Mouse (Mus musculus): Measurements from ENCODE around the gene Psmd1.
"Not testable (repeated sequence)": the region's sequence is repeated elsewhere in the genome, so short reads cannot be mapped to it uniquely, and the experiment has no call there.

Gene Psmd1

GRCm38 (mm10) chr1:86064271-86064991 lies at the start of gene Psmd1:
Psmd1 (plus strand) TSS chr1:86064387.
- peak; percentile 92 for DNase-seq

GRCm38 (mm10) chr1:86015758-86016157 lies 48.4 kb upstream of the Psmd1 start:
- DNase-seq, result not testable (repeated sequence)

- no peak for DNase-seq
Observed at GRCm38 (mm10) chr1:86016516-86016915, 47.7 kb upstream of the Psmd1 start, which contains the start of gene Spata3. Spata3 (plus strand) TSS chr1:86016816.

GRCm38 (mm10) chr1:86018235-86019055 lies 45.7 kb upstream of the Psmd1 start:
- peak; percentile 67 to 75 for DNase-seq

- DNase-seq, result peak in 1 of 2 experiments; percentile 10
Observed at GRCm38 (mm10) chr1:86021365-86021989, 42.7 kb upstream of the Psmd1 start.

GRCm38 (mm10) chr1:86032273-86032987 lies 31.8 kb upstream of the Psmd1 start:
- DNase-seq, result peak; percentile 25 to 60

- DNase-seq, result peak; percentile 51 to 66
Observed at GRCm38 (mm10) chr1:86038191-86038951, 25.8 kb upstream of the Psmd1 start.

- no peak for DNase-seq
Observed at GRCm38 (mm10) chr1:86040131-86040530, 24.1 kb upstream of the Psmd1 start.

- DNase-seq, result no peak
Observed at GRCm38 (mm10) chr1:86040817-86041216, 23.4 kb upstream of the Psmd1 start.

GRCm38 (mm10) chr1:86045056-86045455 lies 19.1 kb upstream of the Psmd1 start:
- DNase-seq, result no peak

GRCm38 (mm10) chr1:86045848-86046805 lies 18.1 kb upstream of the Psmd1 start, which contains the start of gene 2810459M11Rik:
2810459M11Rik (plus strand) TSS chr1:86045863.
- peak; percentile 52 to 62 for DNase-seq

GRCm38 (mm10) chr1:86046833-86047563 lies 17.2 kb upstream of the Psmd1 start:
- no peak for DNase-seq

- DNase-seq, result no peak
Observed at GRCm38 (mm10) chr1:86048231-86048630, 16.0 kb upstream of the Psmd1 start.

GRCm38 (mm10) chr1:86048744-86049143 lies 15.4 kb upstream of the Psmd1 start:
- no peak for DNase-seq

GRCm38 (mm10) chr1:86053198-86053921 lies 10.8 kb upstream of the Psmd1 start:
- peak; percentile 89 to 91 for DNase-seq

GRCm38 (mm10) chr1:86054943-86055342 lies 9.2 kb upstream of the Psmd1 start:
- no peak for DNase-seq

GRCm38 (mm10) chr1:86056284-86056683 lies 7.9 kb upstream of the Psmd1 start:
- DNase-seq, result no peak

- DNase-seq, result peak; percentile 95 to 98
Observed at GRCm38 (mm10) chr1:86058856-86059769, 5.1 kb upstream of the Psmd1 start.

All from cerebellum, postnatal 25 days (tissue).